Mouse (Mus musculus) midbrain, postnatal 0 days (tissue): ENCODE data around the gene Olfr731. TPM values are rescaled to one million over a fixed set of nuclear protein-coding genes. Genes with fewer than 3 reads are reported as not detected.

Experiments
- ATAC-seq: fragments of 200-750 bp; cut with Nextera tagmentation; 2 replicates; pipeline ENCODE4 v1.8.0; 2017; ENCODE audit warnings: moderate number of reproducible peaks, mild to moderate bottlenecking, moderate TSS enrichment, moderate library complexity; ENCODE audit not compliant: low FRiP score
- DNase-seq: peaks from one replicate; pipeline ENCODE4 v3.0.0-alpha.2; 2015; ENCODE audit warnings: low spot score
- H3K27ac ChIP-seq: fragments of 300-500 bp; sonication (generic); 2 replicates; pipeline ENCODE4 v1.5.1; 2014; ENCODE audit warnings: low read depth, mild to moderate bottlenecking, low read length, mixed read lengths
- H3K27me3 ChIP-seq: fragments of 300-500 bp; sonication (generic); 2 replicates; pipeline ENCODE4 v1.6.1; 2014; ENCODE audit warnings: low read length, control low read depth, mixed read lengths; ENCODE audit not compliant: insufficient read depth
- H3K36me3 ChIP-seq: fragments of 300-500 bp; sonication (generic); 2 replicates; pipeline ENCODE4 v1.6.1; 2014; ENCODE audit warnings: low read length, control low read depth, mixed read lengths; ENCODE audit not compliant: insufficient read depth
- H3K4me1 ChIP-seq: fragments of 300-500 bp; sonication (generic); 2 replicates; pipeline ENCODE4 v1.6.1; 2014; ENCODE audit warnings: mild to moderate bottlenecking, control low read depth, antibody characterized with exemption, low read length, mixed read lengths; ENCODE audit not compliant: insufficient read depth
- H3K4me2 ChIP-seq: fragments of 300-500 bp; sonication (generic); 2 replicates; pipeline ENCODE4 v1.6.1; 2014; ENCODE audit warnings: low read depth, mild to moderate bottlenecking, low read length, mixed read lengths; ENCODE audit not compliant: poor library complexity, severe bottlenecking
- H3K4me3 ChIP-seq: fragments of 300-500 bp; sonication (generic); 2 replicates; pipeline ENCODE4 v1.5.1; 2014; ENCODE audit warnings: low read depth, mild to moderate bottlenecking, low read length, moderate library complexity
- H3K9ac ChIP-seq: fragments of 300-500 bp; sonication (generic); replicated peaks from 2 replicates; pipeline ENCODE4 v1.6.1; 2014; ENCODE audit warnings: mild to moderate bottlenecking, low read length, moderate library complexity, mixed read lengths; ENCODE audit not compliant: poor library complexity, severe bottlenecking
- H3K9me3 ChIP-seq: fragments of 300-500 bp; sonication (generic); 2 replicates; pipeline ENCODE4 v1.6.1; 2016; ENCODE audit warnings: low read length, control low read depth
- CTCF ChIP-seq: IDR thresholded peaks from 2 replicates; pipeline ENCODE4 v1.5.1; 2016; ENCODE audit warnings: antibody characterized with exemption, mild to moderate bottlenecking
- WGBS: fragments of 180-500 bp; shearing (Covaris S2); extraction: QIAGEN DNeasy Blood & Tissue Kit; methylation state at CpG from one replicate; pipeline ENCODE4 v1.1.7; 2014; 5-methylcytosine and 5-hydroxymethylcytosine counted together
- polyA plus RNA-seq: library from polyadenylated mRNA; unstranded; fragments of >200 nt; fragmentation: Nextera tagmentation; extraction: Ambion mirVana; gene quantifications from 2 replicates; pipeline ENCODE4 v1.2.1, GENCODE M21; 2015
- total RNA-seq: library from RNA; depleted of rRNA; stranded (reverse); fragments of >200 nt; gene quantifications from 2 replicates; pipeline ENCODE4 v1.2.3, GENCODE M21; 2014; rRNA removed

Olfr731 gene
- not detected in 2 replicates for total RNA-seq
- not detected in 2 replicates for polyA plus RNA-seq

DNA sequence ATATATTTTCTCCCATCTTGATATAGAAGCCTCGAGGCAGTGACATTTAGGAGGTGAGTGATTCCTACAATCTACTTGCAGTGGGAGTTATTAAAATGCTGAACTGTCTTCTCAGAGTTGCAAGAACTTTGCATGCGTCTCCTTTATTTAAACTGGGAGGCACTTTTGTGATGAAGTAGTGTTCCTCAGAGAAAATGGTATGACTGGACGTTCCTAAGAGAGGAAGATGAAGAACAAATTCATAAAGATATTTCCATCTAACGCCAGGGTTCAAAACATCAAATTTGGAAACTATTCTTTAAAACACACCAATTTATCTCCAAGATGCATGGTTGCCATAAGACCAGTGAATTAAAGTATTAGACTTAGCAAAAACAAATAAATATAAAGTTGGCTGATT is at the start of gene Olfr731:
Olfr731 (minus strand) TSS at position 101 of the 400 bp plus-strand sequence.
- Histone ChIP-seq H3K27me3 (no peaks in the 10 kb centered on the region), H3K9ac (no peak within 1 kb of the TSS), H3K4me2 (no peak within 1 kb of the TSS), H3K27ac (no peak within 1 kb of the TSS), H3K4me3 (no peak within 1 kb of the TSS), H3K9me3 (no peaks in the 10 kb centered on the region), H3K36me3 (no peaks in the 10 kb centered on the region), H3K4me1 (no peaks in the 10 kb centered on the region)
- WGBS: 86% methylated on average over 4 of the region's 4 CpGs
- DNase-seq: no peak
- no peak for TF ChIP-seq CTCF
- ATAC-seq: no peak

DNA sequence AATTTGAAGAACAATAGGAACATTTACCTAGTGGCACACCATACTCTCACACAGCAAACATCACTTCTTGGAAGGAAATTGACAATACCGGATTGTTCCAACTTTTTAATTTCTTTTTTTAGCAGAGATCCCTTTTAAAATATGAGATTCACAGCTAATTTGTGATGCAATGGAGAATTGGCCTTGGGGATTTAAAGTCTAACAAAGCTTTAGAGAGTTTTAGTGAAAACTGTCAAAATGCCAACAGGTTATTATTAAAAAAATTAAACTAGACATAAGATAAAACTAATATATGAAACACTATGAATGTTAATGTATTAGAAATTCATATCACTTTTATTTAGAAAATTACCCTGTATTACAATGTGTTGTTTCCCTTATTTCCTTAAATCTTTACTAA is 42.4 kb upstream of the Olfr731 start, which contains the start of gene Olfr732:
Olfr732 (minus strand) TSS at position 101 of the 400 bp plus-strand sequence.
- no peaks in the 10 kb centered on the region for H3K9me3 ChIP-seq
- no peak for DNase-seq
- no peaks in the 10 kb centered on the region for H3K4me1 ChIP-seq
- no peak within 1 kb of the TSS for H3K9ac ChIP-seq
- no peak within 1 kb of the TSS for H3K4me3 ChIP-seq
- H3K4me2 ChIP-seq: no peak within 1 kb of the TSS
- no peaks in the 10 kb centered on the region for H3K27me3 ChIP-seq
- ATAC-seq: no peak
- H3K36me3 ChIP-seq: no peaks in the 10 kb centered on the region
- TF ChIP-seq CTCF: no peak
- 90% methylated on average over 1 of the region's 1 CpGs for WGBS
- H3K27ac ChIP-seq: no peak within 1 kb of the TSS

DNA sequence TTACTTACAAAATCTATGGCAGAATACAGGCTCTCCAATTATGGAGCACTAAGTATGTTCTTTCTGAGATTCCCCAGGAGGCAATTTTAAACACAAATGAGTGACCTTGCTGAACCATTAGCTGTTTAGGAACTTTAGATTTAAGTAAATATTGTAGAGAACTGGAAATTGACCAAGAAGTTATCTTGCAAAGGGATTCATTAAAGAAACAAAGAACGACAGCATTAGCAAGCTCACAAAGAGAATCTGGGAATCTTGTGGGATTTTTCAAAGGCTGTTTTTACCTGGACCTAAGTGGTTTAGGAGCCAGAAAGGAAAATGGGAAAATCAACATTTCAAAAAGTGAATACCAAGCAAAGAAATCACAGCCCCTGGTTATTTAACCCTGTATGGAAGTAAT is 53.6 kb downstream of the Olfr731 start, which contains the start of gene Olfr730:
Olfr730 (minus strand) TSS at position 101 of the 400 bp plus-strand sequence.
- DNase-seq: no peak
- H3K27ac ChIP-seq: no peak within 1 kb of the TSS
- no peak for ATAC-seq
- no peaks in the 10 kb centered on the region for H3K27me3 ChIP-seq
- WGBS: 51% methylated on average over 1 of the region's 1 CpGs
- no peak within 1 kb of the TSS for H3K4me3 ChIP-seq
- H3K9me3 ChIP-seq: no peaks in the 10 kb centered on the region
- H3K4me1 ChIP-seq: no peaks in the 10 kb centered on the region
- TF ChIP-seq CTCF: no peak
- no peaks in the 10 kb centered on the region for H3K36me3 ChIP-seq
- H3K9ac ChIP-seq: no peak within 1 kb of the TSS
- H3K4me2 ChIP-seq: no peak within 1 kb of the TSS

Other genes with a start within 250 kb of the Olfr731 start
- not detected in 2 replicates for gene Olfr725, start 201.5 kb downstream of the Olfr731 start, total RNA-seq
- not detected in 2 replicates for gene Olfr725, start 201.5 kb downstream of the Olfr731 start, polyA plus RNA-seq
- gene Olfr726, start 150.9 kb downstream of the Olfr731 start, total RNA-seq: not detected in 2 replicates
- not detected in 2 replicates for gene Olfr726, start 150.9 kb downstream of the Olfr731 start, polyA plus RNA-seq
- not detected in 2 replicates for gene Olfr727, start 118.7 kb downstream of the Olfr731 start, total RNA-seq
- gene Olfr727, start 118.7 kb downstream of the Olfr731 start, polyA plus RNA-seq: not detected in 2 replicates
- not detected in 2 replicates for gene Olfr728, start 99.2 kb downstream of the Olfr731 start, total RNA-seq
- not detected in 2 replicates for gene Olfr728, start 99.2 kb downstream of the Olfr731 start, polyA plus RNA-seq
- gene Olfr729, start 89.0 kb downstream of the Olfr731 start, total RNA-seq: not detected in 2 replicates
- not detected in 2 replicates for gene Olfr729, start 89.0 kb downstream of the Olfr731 start, polyA plus RNA-seq
- gene Olfr730, start 53.7 kb downstream of the Olfr731 start, total RNA-seq: not detected in 2 replicates
- gene Olfr730, start 53.7 kb downstream of the Olfr731 start, polyA plus RNA-seq: not detected in 2 replicates
- not detected in 2 replicates for gene Olfr732, start 42.3 kb upstream of the Olfr731 start, total RNA-seq
- gene Olfr732, start 42.3 kb upstream of the Olfr731 start, polyA plus RNA-seq: not detected in 2 replicates
- gene Olfr733, start 59.7 kb upstream of the Olfr731 start, total RNA-seq: not detected in 2 replicates
- gene Olfr733, start 59.7 kb upstream of the Olfr731 start, polyA plus RNA-seq: not detected in 2 replicates
- not detected in 2 replicates for gene Olfr734, start 84.9 kb upstream of the Olfr731 start, total RNA-seq
- not detected in 2 replicates for gene Olfr734, start 84.9 kb upstream of the Olfr731 start, polyA plus RNA-seq
- gene Olfr735, start 107.0 kb upstream of the Olfr731 start, total RNA-seq: not detected in 2 replicates
- not detected in 2 replicates for gene Olfr735, start 107.0 kb upstream of the Olfr731 start, polyA plus RNA-seq
- gene Tlr11, start 116.0 kb upstream of the Olfr731 start, total RNA-seq: not detected in 2 replicates
- gene Tlr11, start 116.0 kb upstream of the Olfr731 start, polyA plus RNA-seq: not detected in 2 replicates
- gene Olfr736, start 139.3 kb upstream of the Olfr731 start, total RNA-seq: not detected in 2 replicates
- gene Olfr736, start 139.3 kb upstream of the Olfr731 start, polyA plus RNA-seq: not detected in 2 replicates
- gene Olfr738, start 165.7 kb upstream of the Olfr731 start, total RNA-seq: not detected in 2 replicates
- not detected in 2 replicates for gene Olfr738, start 165.7 kb upstream of the Olfr731 start, polyA plus RNA-seq
- gene Olfr739, start 176.8 kb upstream of the Olfr731 start, total RNA-seq: not detected in 2 replicates
- not detected in 2 replicates for gene Olfr739, start 176.8 kb upstream of the Olfr731 start, polyA plus RNA-seq
- gene Olfr740, start 203.7 kb upstream of the Olfr731 start, total RNA-seq: not detected in 2 replicates
- not detected in 2 replicates for gene Olfr740, start 203.7 kb upstream of the Olfr731 start, polyA plus RNA-seq
- gene Olfr741, start 230.9 kb upstream of the Olfr731 start, total RNA-seq: not detected in 2 replicates
- not detected in 2 replicates for gene Olfr741, start 230.9 kb upstream of the Olfr731 start, polyA plus RNA-seq